Mouse (Mus musculus) urinary bladder, adult 2 months (tissue): ENCODE results near the gene Wnk4. TPM values are rescaled to one million over a fixed set of nuclear protein-coding genes. Genes with fewer than 3 reads are reported as not detected.
A peak's percentile ranks its signal among the peaks of the same experiment; 100 is the strongest.

Source experiments
- DNase-seq: peaks from one replicate; pipeline ENCODE4 v3.0.0; 2022; ENCODE audit warnings: low spot score
- polyA plus RNA-seq: library from polyadenylated mRNA; depleted of rRNA; stranded (reverse); fragments of >200 nt; gene quantifications from 2 replicates; pipeline ENCODE4 v1.2.3, GENCODE M21; 2012; rRNA removed

The Wnk4 gene
- polyA plus RNA-seq, result 7.4 and 10.6 TPM in 2 replicates

GRCm38 (mm10) chr11:101259948-101260825 is at the start of gene Wnk4:
Wnk4 (plus strand) TSS chr11:101260567.
- peak; percentile 69 for DNase-seq

GRCm38 (mm10) chr11:101211970-101212369 is 48.4 kb upstream of the Wnk4 start:
- no peak for DNase-seq

GRCm38 (mm10) chr11:101216936-101217335 is 43.4 kb upstream of the Wnk4 start:
- DNase-seq, result no peak

- no peak for DNase-seq
These were observed 41.8 kb upstream of the Wnk4 start for GRCm38 (mm10) chr11:101218436-101219055.

GRCm38 (mm10) chr11:101220853-101221252 is 39.5 kb upstream of the Wnk4 start:
- no peak for DNase-seq

- DNase-seq, result no peak
These were observed 38.9 kb upstream of the Wnk4 start for GRCm38 (mm10) chr11:101221306-101221986.

- no peak for DNase-seq
These were observed 36.0 kb upstream of the Wnk4 start for GRCm38 (mm10) chr11:101224337-101224736.

- DNase-seq, result no peak
These were observed 34.9 kb upstream of the Wnk4 start for GRCm38 (mm10) chr11:101225331-101226064.

- peak; percentile 94 for DNase-seq
These were observed 34.2 kb upstream of the Wnk4 start, which contains the start of gene Ezh1 for GRCm38 (mm10) chr11:101226065-101226701. Ezh1 (minus strand) TSS chr11:101226463.

GRCm38 (mm10) chr11:101229361-101229900 is 30.9 kb upstream of the Wnk4 start:
- no peak for DNase-seq

GRCm38 (mm10) chr11:101230061-101230511 is 30.3 kb upstream of the Wnk4 start:
- no peak for DNase-seq

GRCm38 (mm10) chr11:101230526-101230925 is 29.8 kb upstream of the Wnk4 start:
- DNase-seq, result no peak

GRCm38 (mm10) chr11:101230991-101231871 is 29.1 kb upstream of the Wnk4 start:
- DNase-seq, result no peak

GRCm38 (mm10) chr11:101232010-101232839 is 28.1 kb upstream of the Wnk4 start:
- no peak for DNase-seq

- DNase-seq, result no peak
These were observed 27.1 kb upstream of the Wnk4 start for GRCm38 (mm10) chr11:101233240-101233639.

GRCm38 (mm10) chr11:101234124-101234523 is 26.2 kb upstream of the Wnk4 start:
- no peak for DNase-seq

GRCm38 (mm10) chr11:101235429-101235828 is 24.9 kb upstream of the Wnk4 start:
- DNase-seq, result no peak

- no peak for DNase-seq
These were observed 23.6 kb upstream of the Wnk4 start for GRCm38 (mm10) chr11:101236782-101237181.
